Mouse (Mus musculus) megakaryocyte, adult 5-6 weeks (primary cell): ENCODE data around the gene Tcte1. TPM values are rescaled to one million over a fixed set of nuclear protein-coding genes. Genes with fewer than 3 reads are reported as not detected.

Experiments
- ATAC-seq: 2 replicates; pipeline ENCODE4 v1.8.0; 2016; ENCODE audit warnings: mild to moderate bottlenecking, inconsistent platforms; ENCODE audit not compliant: poor library complexity, severe bottlenecking
- total RNA-seq, 2 experiments: library from RNA; stranded (forward) in 1 of 2; stranded (reverse) in 1 of 2; fragments of 153-499, 151-499 nt in 1 of 2; fragments of 221-1000, 200-1000 nt in 1 of 2; gene quantifications; 2 replicates each; pipeline versions ENCODE4 v1.2.3 to v1.2.4; 2015 to 2017

Gene Tcte1
- total RNA-seq (2015) (not detected in 2 replicates), total RNA-seq (2017) (not detected in 2 replicates)

- ATAC-seq = no peak
Measured at GRCm38 (mm10) chr17:45523263-45523662, at the start of gene Tcte1. Gene Tcte1 (plus strand): TSS chr17:45523434.

DNA sequence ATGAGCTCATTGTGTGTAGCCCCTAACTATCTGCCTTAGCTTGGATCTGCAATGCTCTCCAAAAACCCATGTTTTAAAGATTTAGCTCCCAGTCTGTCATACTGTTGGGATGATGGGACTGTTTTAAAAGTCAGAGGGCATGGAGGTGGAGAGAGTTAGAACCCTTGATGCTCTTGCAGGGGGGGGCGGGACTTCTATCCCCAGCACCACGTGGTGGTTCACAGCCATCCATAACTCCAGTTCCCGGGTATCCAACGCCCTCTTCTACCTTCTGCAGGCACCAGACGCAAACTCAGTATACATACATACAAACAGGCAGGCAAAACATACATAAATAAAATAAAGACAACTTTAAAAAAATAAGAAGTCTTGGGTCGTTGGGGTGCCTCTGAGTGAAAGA, 49.6 kb upstream of the Tcte1 start:
- ATAC-seq = no peak

GRCm38 (mm10) chr17:45474146-45474545, 49.1 kb upstream of the Tcte1 start:
- no peak for ATAC-seq

- peak; percentile 80 for ATAC-seq
Measured at GRCm38 (mm10) chr17:45474669-45475465, 48.4 kb upstream of the Tcte1 start, which contains the start of gene Spats1. Gene Spats1 (minus strand): TSS chr17:45475415.

DNA sequence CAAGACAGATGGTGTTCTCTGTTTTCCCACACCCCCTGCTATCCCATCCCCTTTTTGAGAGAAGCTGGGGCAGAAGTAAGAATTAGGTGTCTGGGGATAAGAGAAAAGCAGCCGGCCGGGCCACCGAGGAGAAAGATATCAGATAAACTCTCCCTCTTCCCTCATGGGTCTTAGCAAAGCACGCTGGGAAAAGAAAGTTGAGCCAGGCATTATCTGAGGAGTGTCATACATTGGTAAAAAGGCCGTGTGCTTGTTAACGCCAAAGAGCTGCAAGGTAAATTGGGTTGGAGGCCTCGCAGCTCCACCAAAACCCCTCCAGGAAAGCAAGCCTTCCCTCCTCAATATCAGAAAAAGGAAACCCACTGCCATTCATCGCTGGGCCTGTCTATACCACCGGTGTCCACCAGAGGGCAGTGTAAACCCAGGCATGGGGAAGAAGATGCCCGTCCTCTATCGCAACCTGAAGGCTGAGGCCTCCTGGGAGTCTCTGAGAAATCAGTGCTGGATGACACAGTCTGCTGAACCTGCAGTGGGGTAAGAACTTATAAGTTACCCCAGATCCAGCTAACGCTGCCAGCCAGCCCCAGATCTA, 44.9 kb upstream of the Tcte1 start:
- ATAC-seq = peak; percentile 89

GRCm38 (mm10) chr17:45480429-45480828, 42.8 kb upstream of the Tcte1 start:
- no peak for ATAC-seq

GRCm38 (mm10) chr17:45485581-45485980, 37.7 kb upstream of the Tcte1 start:
- ATAC-seq = no peak

DNA sequence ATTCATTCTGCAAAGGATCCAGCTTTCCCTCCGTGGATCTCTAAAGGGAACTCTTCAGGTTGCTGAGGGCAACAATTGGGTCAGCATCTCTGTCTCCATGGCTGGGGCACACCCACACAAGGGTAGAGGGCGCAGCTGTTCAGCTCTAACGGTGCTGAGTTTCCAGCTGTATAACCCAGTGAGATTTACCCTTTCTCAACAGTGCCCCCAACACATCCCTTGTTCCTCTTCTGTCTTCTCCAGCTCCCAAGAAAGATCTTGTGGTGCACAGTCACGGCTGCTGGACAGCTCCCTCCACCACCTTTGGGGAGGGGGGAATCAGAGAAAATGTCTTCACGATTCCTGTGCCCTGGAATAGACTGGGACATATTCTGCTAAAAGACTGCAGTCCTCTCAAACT, 36.0 kb upstream of the Tcte1 start:
- ATAC-seq = no peak

- ATAC-seq = peak; percentile 43
Measured at GRCm38 (mm10) chr17:45488321-45489254, 34.6 kb upstream of the Tcte1 start.

GRCm38 (mm10) chr17:45489736-45490135, 33.5 kb upstream of the Tcte1 start:
- ATAC-seq = no peak

DNA sequence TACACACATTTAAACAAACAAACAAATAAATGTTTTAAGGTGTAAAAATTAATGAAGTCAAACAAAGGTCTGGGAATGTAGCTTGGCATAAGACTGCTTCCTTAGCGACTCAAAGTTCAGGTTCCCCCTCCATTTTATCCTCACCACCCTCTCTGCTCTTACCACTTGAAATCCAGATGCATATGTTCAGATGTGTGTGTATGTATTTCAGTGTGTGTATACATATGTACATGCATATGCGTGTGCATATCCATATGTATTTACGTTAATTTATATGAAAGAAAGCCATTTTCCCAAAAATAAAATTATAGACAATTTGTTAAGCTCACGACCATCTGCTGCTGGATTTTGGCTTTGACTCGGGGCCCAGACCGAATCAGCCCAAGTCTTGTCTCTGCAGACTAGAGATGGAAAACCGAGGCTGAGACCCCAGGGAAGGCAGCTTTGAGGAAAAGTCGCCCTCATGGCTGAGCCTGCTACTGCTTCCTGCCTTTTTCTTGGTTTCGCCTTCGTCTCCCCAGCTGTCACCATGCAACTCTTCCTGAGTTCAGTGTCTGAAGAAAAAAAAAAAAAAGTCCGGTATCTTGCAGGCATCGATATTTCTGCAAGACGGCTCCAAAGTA, 32.6 kb upstream of the Tcte1 start:
- ATAC-seq = no peak

DNA sequence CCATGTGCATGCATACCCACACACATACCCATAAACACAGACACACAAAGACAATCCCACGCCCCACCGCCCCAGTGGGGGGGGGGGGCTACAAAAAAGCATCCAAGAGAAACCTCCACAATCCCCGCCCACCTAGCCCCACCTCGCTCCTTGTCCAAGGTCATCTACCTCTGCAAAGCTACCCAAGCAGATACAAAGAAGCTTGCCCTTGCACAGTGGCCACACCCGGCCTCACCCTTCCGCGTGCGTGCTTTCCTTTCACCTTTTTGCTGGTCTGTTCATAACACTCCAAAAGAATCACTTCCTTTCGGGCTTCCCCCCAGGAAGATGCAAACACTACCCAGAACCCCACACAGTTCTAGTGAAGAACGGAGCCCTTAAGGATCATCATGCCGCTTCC, 27.8 kb upstream of the Tcte1 start:
- ATAC-seq = no peak

- no peak for ATAC-seq
Measured at GRCm38 (mm10) chr17:45498397-45498796, 24.8 kb upstream of the Tcte1 start.

DNA sequence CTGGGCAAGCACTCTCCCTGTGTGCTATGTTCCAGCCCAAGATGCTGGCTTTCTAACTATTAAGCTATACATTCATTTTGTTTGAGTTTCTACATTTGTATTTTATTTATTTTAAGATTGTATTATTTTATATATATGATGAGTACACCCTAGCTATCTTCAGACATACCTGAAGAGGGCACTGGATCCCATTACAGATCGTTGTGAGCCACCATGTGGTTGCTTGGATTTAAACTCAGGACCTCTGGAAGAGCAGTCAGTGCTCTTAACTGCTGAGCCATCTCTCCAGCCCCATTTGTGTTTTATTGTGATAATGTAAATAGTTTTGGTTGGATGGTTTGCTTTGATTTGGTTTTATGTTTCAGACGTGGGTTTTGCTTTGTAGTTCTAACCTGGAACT, 23.7 kb upstream of the Tcte1 start:
- no peak for ATAC-seq

DNA sequence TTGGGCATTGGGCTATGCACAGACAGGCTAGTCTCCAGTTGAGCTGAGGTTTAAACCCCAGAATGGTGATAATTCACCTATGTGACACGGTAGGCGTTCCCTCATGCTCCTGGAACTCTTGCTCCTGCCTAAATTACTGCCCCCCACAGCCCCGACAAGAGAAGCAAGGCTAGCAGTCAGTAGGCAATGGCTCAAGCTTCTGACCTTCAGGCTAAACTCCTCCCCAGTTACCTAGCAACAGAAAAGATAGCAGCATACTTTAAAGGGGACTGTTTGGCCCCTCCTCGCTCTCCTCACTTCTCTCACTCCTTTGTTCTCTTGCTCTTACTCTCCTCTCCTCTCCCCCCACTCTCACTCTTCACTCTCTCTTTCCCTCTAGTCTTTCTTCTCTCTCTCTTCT, 22.3 kb upstream of the Tcte1 start:
- no peak for ATAC-seq

- ATAC-seq = no peak
Measured at GRCm38 (mm10) chr17:45502324-45502723, 20.9 kb upstream of the Tcte1 start.

- no peak for ATAC-seq
Measured at GRCm38 (mm10) chr17:45503301-45503973, 19.8 kb upstream of the Tcte1 start.

GRCm38 (mm10) chr17:45505941-45506465, 17.2 kb upstream of the Tcte1 start:
- ATAC-seq = no peak

DNA sequence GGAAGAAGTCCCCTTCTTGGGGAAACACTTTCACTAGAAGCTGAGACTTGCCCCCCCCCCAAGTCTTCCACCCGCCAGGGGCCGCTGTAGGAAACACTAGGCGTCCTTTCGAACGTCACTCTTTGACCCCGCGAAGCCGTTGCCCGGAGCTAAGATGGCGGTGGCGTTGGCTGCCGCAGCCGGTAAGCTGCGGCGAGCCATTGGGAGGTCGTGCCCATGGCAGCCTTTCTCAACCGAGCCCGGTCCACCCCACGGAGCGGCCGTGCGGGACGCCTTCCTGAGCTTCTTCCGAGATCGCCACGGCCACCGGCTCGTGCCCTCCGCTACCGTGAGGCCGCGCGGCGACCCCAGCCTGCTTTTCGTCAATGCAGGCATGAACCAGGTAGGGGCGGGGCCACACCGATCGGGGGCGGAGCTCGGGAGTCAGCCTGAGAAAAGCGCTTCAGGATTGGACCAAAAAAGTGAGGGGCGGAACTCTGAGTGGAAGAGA, 16.5 kb upstream of the Tcte1 start, which contains the start of gene Aars2:
TSS of gene Aars2 (plus strand) at position 142 of the 490 bp plus-strand sequence.
- ATAC-seq = peak; percentile 99

DNA sequence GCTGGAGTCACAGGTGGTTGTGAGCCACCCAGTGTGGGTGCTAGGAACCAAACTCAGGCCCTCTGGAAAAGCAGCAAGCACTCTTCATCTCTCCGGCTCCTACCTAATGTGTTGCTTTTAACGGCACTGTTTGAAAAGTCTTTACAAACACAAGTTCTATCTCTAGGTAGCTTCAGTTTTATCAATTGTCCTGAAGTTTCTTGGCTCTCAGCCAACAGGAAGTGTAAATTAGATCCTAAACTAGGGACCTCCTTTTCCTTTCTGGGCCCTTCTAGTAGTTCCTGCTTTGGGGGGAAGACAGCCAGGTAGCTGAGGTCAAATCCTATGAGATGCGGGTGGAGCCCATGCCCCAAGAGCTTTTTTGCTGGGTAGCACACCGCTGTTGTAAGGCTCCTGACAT, 12.4 kb upstream of the Tcte1 start:
- no peak for ATAC-seq
